Mouse (Mus musculus) bone marrow macrophage, adult 2 months (primary cell): Measurements from ENCODE around the gene Slc22a4.

Source experiments
- CTCF ChIP-seq: IDR thresholded peaks from 2 replicates; pipeline ENCODE4 v1.5.1; 2012; ENCODE audit warnings: low read depth, mild to moderate bottlenecking, low read length, moderate library complexity
- POLR2A ChIP-seq: IDR thresholded peaks from 2 replicates; pipeline ENCODE4 v1.6.1; 2012; ENCODE audit warnings: mild to moderate bottlenecking, low read depth, low read length, borderline replicate concordance

DNA sequence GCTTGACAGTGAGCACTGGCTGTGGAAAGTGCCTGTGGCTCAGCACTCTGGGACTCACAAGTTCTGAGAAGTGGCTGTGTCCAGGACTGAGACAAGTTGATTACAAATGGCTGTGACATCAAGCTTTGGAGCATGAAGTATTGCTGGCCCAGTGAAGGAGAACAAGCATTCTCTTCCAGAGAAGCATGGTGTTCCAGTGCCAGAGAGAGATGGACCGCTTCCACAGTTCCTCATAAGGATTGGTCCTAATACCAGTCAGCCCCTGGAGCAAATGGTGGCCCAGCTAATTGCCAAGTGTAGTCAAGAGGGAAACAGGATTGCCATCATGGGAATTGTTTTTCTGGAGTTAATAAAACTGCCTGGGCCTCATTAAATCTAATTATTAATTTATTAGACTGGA, 48.2 kb upstream of the Slc22a4 start:
- TF ChIP-seq CTCF: no peak
- no peak for TF ChIP-seq POLR2A
